Mouse (Mus musculus): ENCODE results near the gene Tmem132e. TPM values are rescaled to one million over a fixed set of nuclear protein-coding genes. Genes with fewer than 3 reads are reported as not detected.

The Tmem132e gene
- polyA plus RNA-seq, 1 experiment from 2014 or later, result 0.40 TPM

GRCm38 (mm10) chr11:82471076-82471475, 82.4 kb downstream of the Tmem132e start:
- peaks cover 3% of the 10 kb centered on the region; the same call in 1 of the 2 replicates for H3K27me3 ChIP-seq (ENCODE audit: insufficient read depth, low read length)
- WGBS, result 87% methylated on average over 1 of the region's 1 CpGs
- H3K9ac ChIP-seq (replicated peaks; ENCODE audit: low read length), result no peak overlapping the region
- H3K4me2 ChIP-seq (replicated peaks; ENCODE audit: low read depth, low read length), result no peak overlapping the region
- H3K27ac ChIP-seq (ENCODE audit: low read length), result no peak overlapping the region
- H3K36me3 ChIP-seq (ENCODE audit: insufficient read depth, low read length), result no peaks in the 10 kb centered on the region
- H3K9me3 ChIP-seq (ENCODE audit: low read length), result no peaks in the 10 kb centered on the region
- no peak for ATAC-seq (ENCODE audit: low FRiP score, low TSS enrichment)
- no peak overlapping the region for H3K4me3 ChIP-seq (ENCODE audit: low read length)
- H3K4me1 ChIP-seq (ENCODE audit: insufficient read depth, low read length), result no peaks in the 10 kb centered on the region

DNA sequence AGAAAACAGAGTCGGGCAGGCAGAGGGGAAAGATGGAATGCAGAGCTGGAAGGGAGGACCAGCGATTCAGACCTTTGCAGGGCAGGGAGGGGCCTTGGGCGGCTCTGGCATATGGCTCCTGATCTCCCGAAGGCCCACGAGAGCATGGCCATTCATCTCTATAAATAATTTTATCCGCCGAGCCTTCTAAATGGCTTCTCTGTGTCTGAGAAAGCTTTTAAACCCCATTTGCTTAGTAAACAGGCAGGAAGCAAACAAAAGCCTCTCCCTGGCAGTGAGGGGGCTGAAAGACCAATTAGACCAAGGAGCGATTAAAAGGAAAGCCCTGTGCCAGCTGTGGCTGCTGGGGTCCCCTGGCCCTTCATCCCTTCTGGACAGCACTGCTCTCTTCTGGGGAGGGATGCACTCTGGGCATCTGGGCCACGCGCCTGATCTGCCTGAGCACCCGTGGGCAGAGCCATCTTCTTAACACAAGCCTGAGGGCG, 84.5 kb downstream of the Tmem132e start:
- Histone ChIP-seq H3K4me3 (ENCODE audit: low read length) (no peak overlapping the region), H3K27me3 (ENCODE audit: insufficient read depth, low read length) (peaks cover 3% of the 10 kb centered on the region; the same call in 1 of the 2 replicates), H3K9me3 (ENCODE audit: low read length) (no peaks in the 10 kb centered on the region), H3K4me2 (replicated peaks; ENCODE audit: low read depth, low read length) (no peak overlapping the region), H3K4me1 (ENCODE audit: insufficient read depth, low read length) (no peaks in the 10 kb centered on the region), H3K27ac (ENCODE audit: low read length) (no peak overlapping the region), H3K9ac (replicated peaks; ENCODE audit: low read length) (no peak overlapping the region), H3K36me3 (ENCODE audit: insufficient read depth, low read length) (no peaks in the 10 kb centered on the region)
- 43% methylated on average over 12 of the region's 12 CpGs for WGBS
- no peak for ATAC-seq (ENCODE audit: low FRiP score, low TSS enrichment)

GRCm38 (mm10) chr11:82476092-82476491, 87.4 kb downstream of the Tmem132e start:
- H3K36me3 ChIP-seq (ENCODE audit: insufficient read depth, low read length), result no peaks in the 10 kb centered on the region
- no peak for ATAC-seq (ENCODE audit: low FRiP score, low TSS enrichment)

DNA sequence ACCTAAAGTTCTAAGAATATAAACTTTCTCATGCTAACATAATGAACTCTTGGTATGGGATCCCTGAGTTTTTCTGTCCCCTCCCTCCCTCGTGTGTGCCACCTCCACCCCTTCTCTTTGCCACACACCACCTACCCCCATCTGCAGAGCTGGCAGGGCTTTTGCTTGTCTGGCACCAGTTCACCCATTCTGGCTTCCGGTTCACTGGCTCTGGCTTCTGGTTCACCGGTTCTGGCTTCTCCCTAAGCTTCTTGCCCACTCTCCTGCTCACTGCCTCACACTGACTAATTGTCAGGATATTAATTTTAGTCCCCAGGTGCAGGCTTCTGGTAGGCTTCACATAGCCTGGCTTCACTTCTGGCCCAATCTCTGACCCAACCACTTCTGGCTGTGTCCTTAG, 88.7 kb downstream of the Tmem132e start:
- Histone ChIP-seq H3K4me1 (ENCODE audit: insufficient read depth, low read length) (0 out of 2 replicates have a peak, but pooled peaks cover 6% of the 10 kb centered on the region), H3K9ac (replicated peaks; ENCODE audit: low read length) (no peak overlapping the region), H3K27me3 (ENCODE audit: insufficient read depth, low read length) (peaks cover 3% of the 10 kb centered on the region; the same call in 1 of the 2 replicates), H3K4me2 (replicated peaks; ENCODE audit: low read depth, low read length) (no peak overlapping the region), H3K27ac (ENCODE audit: low read length) (no peak overlapping the region), H3K9me3 (ENCODE audit: low read length) (no peaks in the 10 kb centered on the region), H3K36me3 (ENCODE audit: insufficient read depth, low read length) (no peaks in the 10 kb centered on the region), H3K4me3 (ENCODE audit: low read length) (no peak overlapping the region)
- ATAC-seq (ENCODE audit: low FRiP score, low TSS enrichment), result no peak
- 48% methylated on average over 3 of the region's 3 CpGs for WGBS

More at GRCm38 (mm10) chr11:82476092-82476491, 87.4 kb downstream of the Tmem132e start:
- H3K4me3 ChIP-seq (ENCODE audit: low read length), result no peak overlapping the region
- peaks cover 3% of the 10 kb centered on the region; the same call in 1 of the 2 replicates for H3K27me3 ChIP-seq (ENCODE audit: insufficient read depth, low read length)
- no peak overlapping the region for H3K4me2 ChIP-seq (replicated peaks; ENCODE audit: low read depth, low read length)
- no peak overlapping the region for H3K27ac ChIP-seq (ENCODE audit: low read length)
- no peaks in the 10 kb centered on the region for H3K9me3 ChIP-seq (ENCODE audit: low read length)
- H3K9ac ChIP-seq (replicated peaks; ENCODE audit: low read length), result no peak overlapping the region
- 0 out of 2 replicates have a peak, but pooled peaks cover 6% of the 10 kb centered on the region for H3K4me1 ChIP-seq (ENCODE audit: insufficient read depth, low read length)
- WGBS, result 58% methylated on average over 4 of the region's 4 CpGs

DNA sequence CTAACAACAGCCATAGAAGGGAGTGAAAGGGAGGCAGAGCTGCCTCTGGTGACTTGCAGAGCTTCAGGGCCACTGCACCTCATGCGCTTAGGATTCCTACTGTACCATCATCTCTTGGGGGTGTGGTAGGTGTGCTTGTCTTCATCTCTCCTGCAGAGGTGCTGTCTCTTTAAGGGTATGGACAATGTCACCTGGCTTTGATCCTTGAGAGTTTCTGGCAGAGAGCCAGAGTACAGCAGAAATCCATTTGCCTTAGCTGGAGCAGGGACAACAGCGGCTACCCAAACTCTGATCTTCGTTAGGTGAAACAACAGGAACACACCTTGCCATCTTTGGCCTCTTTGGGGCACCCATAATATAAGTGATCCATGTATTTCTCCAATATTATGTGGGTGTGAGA, 92.2 kb downstream of the Tmem132e start:
- 75% methylated on average over 3 of the region's 3 CpGs for WGBS
- Histone ChIP-seq H3K4me1 (ENCODE audit: insufficient read depth, low read length) (0 out of 2 replicates have a peak, but pooled peaks cover 6% of the 10 kb centered on the region), H3K4me2 (replicated peaks; ENCODE audit: low read depth, low read length) (no peak overlapping the region), H3K36me3 (ENCODE audit: insufficient read depth, low read length) (no peaks in the 10 kb centered on the region), H3K9ac (replicated peaks; ENCODE audit: low read length) (no peak overlapping the region), H3K27ac (ENCODE audit: low read length) (no peak overlapping the region), H3K4me3 (ENCODE audit: low read length) (no peak overlapping the region), H3K27me3 (ENCODE audit: insufficient read depth, low read length) (no peaks in the 10 kb centered on the region), H3K9me3 (ENCODE audit: low read length) (no peaks in the 10 kb centered on the region)
- ATAC-seq (ENCODE audit: low FRiP score, low TSS enrichment), result no peak

DNA sequence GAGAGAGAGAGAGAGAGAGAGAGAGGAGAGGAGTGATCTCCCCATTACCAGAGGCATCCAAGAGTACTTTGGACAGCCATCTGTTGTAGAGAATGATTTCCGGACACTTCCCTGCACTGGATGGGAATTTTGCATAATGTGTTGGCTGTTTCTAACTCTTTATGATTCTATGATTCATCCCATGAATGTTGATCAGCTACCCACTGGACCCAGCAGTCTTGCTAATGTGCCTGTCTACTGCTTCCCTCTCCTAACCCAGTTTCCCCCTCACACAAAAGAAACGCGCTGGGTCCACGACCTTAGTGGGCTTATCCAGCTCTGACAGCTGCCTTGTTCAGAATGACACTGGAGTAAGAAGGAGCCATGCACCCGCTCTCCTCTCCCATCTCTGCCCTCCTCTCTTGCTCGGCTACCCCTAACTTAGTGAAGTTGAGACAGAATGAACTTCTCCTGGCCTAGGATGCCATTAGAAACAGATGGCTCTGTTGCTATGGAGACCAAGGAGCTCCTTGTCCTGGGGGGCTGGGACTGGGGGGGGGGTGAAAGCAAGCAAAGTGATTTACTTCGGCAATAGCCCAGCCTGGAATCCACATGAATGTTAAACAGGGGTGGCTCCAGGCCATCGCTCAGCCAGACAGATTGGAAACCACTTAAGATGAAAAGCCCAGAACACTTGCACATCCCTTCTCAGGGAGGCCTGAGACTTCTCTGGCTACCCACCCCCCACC, 98.8 kb downstream of the Tmem132e start:
- no peak for ATAC-seq (ENCODE audit: low FRiP score, low TSS enrichment)
- no peaks in the 10 kb centered on the region for H3K4me1 ChIP-seq (ENCODE audit: insufficient read depth, low read length)

DNA sequence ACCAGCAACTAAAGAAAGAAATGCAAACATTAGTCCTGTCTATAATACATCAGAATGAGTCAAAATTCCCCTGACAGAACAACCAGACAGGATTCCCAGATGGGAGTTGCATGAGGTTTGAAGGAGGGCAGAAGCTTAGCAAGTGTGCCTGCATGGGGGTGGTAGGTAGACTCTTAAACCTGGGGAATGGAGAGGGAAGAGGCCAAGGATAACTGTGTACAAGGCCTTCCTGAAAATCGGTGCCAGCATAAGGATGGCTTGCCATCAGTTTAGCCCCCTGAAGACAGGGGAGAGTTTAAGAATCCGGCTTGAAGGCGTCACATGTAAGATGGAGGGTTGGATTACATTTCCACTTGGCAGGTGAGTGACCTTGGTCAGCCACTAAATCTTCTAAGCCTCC, 102.2 kb downstream of the Tmem132e start:
- H3K4me2 ChIP-seq (replicated peaks; ENCODE audit: low read depth, low read length), result no peak overlapping the region
- 30% methylated on average over 3 of the region's 3 CpGs for WGBS
- H3K4me3 ChIP-seq (ENCODE audit: low read length), result no peak overlapping the region
- no peak for ATAC-seq (ENCODE audit: low FRiP score, low TSS enrichment)
- H3K27me3 ChIP-seq (ENCODE audit: insufficient read depth, low read length), result no peaks in the 10 kb centered on the region
- H3K9ac ChIP-seq (replicated peaks; ENCODE audit: low read length), result no peak overlapping the region
- no peaks in the 10 kb centered on the region for H3K9me3 ChIP-seq (ENCODE audit: low read length)
- no peaks in the 10 kb centered on the region for H3K4me1 ChIP-seq (ENCODE audit: insufficient read depth, low read length)
- H3K27ac ChIP-seq (ENCODE audit: low read length), result no peak overlapping the region
- H3K36me3 ChIP-seq (ENCODE audit: insufficient read depth, low read length), result no peaks in the 10 kb centered on the region

More for the DNA sequence above, 98.8 kb downstream of the Tmem132e start:
- H3K27me3 ChIP-seq (ENCODE audit: insufficient read depth, low read length), result no peaks in the 10 kb centered on the region
- H3K36me3 ChIP-seq (ENCODE audit: insufficient read depth, low read length), result no peaks in the 10 kb centered on the region
- 38% methylated on average over 8 of the region's 8 CpGs for WGBS
- H3K4me3 ChIP-seq (ENCODE audit: low read length), result no peak overlapping the region
- no peaks in the 10 kb centered on the region for H3K9me3 ChIP-seq (ENCODE audit: low read length)
- H3K4me2 ChIP-seq (replicated peaks; ENCODE audit: low read depth, low read length), result no peak overlapping the region
- no peak overlapping the region for H3K9ac ChIP-seq (replicated peaks; ENCODE audit: low read length)
- H3K27ac ChIP-seq (ENCODE audit: low read length), result no peak overlapping the region

Other genes starting within 250 kb of the Tmem132e start
- not detected in 2 replicates for gene Ccl1, start 83.2 kb upstream of the Tmem132e start, polyA plus RNA-seq (2015; fragmentation: Nextera tagmentation; extraction: Ambion mirVana)